Mouse (Mus musculus) heart, adult 2 months (tissue): Measurements from ENCODE around the gene Fam178b.

Source experiments
- CTCF ChIP-seq: fragments of 200-600 bp; IDR thresholded peaks from 2 replicates; pipeline ENCODE4 v1.8.1; 2022; ENCODE audit warnings: antibody characterized with exemption, mild to moderate bottlenecking, moderate library complexity
- POLR2A ChIP-seq: fragments of 200-500 bp; IDR thresholded peaks from 2 replicates; pipeline ENCODE4 v1.6.1; 2011; ENCODE audit warnings: mild to moderate bottlenecking, low read depth, low read length, control low read depth; ENCODE audit not compliant: insufficient read depth

GRCm38 (mm10) chr1:36691271-36692155 lies 8.5 kb upstream of the Fam178b start, which contains the start of gene Cox5b:
- TF ChIP-seq POLR2A, result peak; percentile 75
- no peak for TF ChIP-seq CTCF
